Mouse (Mus musculus) hindbrain, embryonic 10.5 days (tissue): ENCODE results near the gene Gm37240. TPM values are rescaled to one million over a fixed set of nuclear protein-coding genes. Genes with fewer than 3 reads are reported as not detected.

Experiments used
- microRNA counts: library from miRNA; unstranded; fragments of <30 nt; microRNA quantifications from one replicate; lab custom pipeline; 2017
- polyA plus RNA-seq: library from polyadenylated mRNA; unstranded; fragments of >200 nt; fragmentation: Nextera tagmentation; extraction: Ambion mirVana; gene quantifications from 2 replicates; pipeline ENCODE4 v1.2.1, GENCODE M21; 2016

Gm37240 gene
- polyA plus RNA-seq, 1 experiment from 2014 or later: 1.4 TPM

MicroRNA genes within 50 kb of the gene (microRNA counts, 519-probe panel; counts per million panel counts)
- microRNA mmu-miR-466k (lab: Ali Mortazavi, UCI): 1,255 counts per million, percentile 77 among the panel's probes with 10 or more counts

Other genes starting within 250 kb of the Gm37240 start
- gene Fam160a1, start 70.2 kb downstream of the Gm37240 start, polyA plus RNA-seq: 0.64 and 1.1 TPM in 2 replicates
- 0.07 and 0.51 TPM in 2 replicates for gene Glt28d2, start within 50 bp of the Gm37240 start, polyA plus RNA-seq
- 7.9 and 9.0 TPM in 2 replicates for gene Sh3d19, start 83.6 kb upstream of the Gm37240 start, polyA plus RNA-seq
- gene Prss48, start 115.0 kb upstream of the Gm37240 start, polyA plus RNA-seq: not detected in 2 replicates